In the genomic region with DNA sequence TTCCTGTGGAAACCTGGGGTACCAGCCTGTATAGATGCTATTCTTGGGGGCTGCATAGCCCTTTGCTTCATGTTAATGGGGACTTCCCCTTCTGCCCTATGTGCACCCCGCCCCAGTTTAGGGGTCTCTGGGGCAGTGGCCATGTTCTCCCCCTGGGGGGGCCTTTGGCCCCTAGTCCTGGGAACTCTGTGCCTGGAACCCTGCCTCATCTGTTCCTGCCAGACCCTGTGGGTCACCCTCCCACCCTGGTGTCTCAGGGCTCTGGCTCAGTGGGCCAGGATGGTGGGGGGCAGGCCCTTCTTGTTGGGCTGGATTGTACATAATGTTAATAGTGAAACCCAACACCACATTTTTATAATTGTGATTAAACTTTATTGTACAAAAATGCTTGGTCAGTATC, we compare ENCODE assay signal across 16 mouse cellular contexts. TPM values are rescaled to one million over a fixed set of nuclear protein-coding genes. Genes with fewer than 3 reads are reported as not detected.
DNase-seq lines count a peak whose midpoint lies in the region; ATAC-seq and TF ChIP-seq lines count a peak whose summit lies in the region.
"Had no signal": no experiment of that assay in that cellular context is flagged by ENCODE, and none has a peak within 500 bp of the region (broad histone marks: within the 10 kb centered on the region; RNA-seq: fewer than 3 reads in every experiment).

No protein-coding gene starts in this region.

- no peaks in the 10 kb centered on the region for H3K4me1 ChIP-seq in forebrain, embryonic 14.5 days (ENCODE audit: control insufficient read depth, insufficient read depth, low read length)
- H3K4me1 ChIP-seq in forebrain, embryonic 12.5 days, result peaks cover 2% of the 10 kb centered on the region; the same call in 1 of the 2 replicates
- peaks cover 10% of the 10 kb centered on the region for H3K4me1 ChIP-seq in kidney, embryonic 16.5 days (ENCODE audit: insufficient read depth, low read length)
- peaks cover 6% of the 10 kb centered on the region; the same call in 1 of the 2 replicates for H3K4me1 ChIP-seq in stomach, embryonic 16.5 days (ENCODE audit: control insufficient read depth, insufficient read depth, low read length)
- H3K4me1 ChIP-seq in stomach, postnatal 0 days (replicated peaks; ENCODE audit: control insufficient read depth, insufficient read depth), result peaks cover 3% of the 10 kb centered on the region

- WGBS in forebrain, embryonic 14.5 days, result 88% methylated on average over 1 of the region's 1 CpGs
- 89% methylated on average over 1 of the region's 1 CpGs for WGBS in forebrain, embryonic 12.5 days
- 94% methylated on average over 1 of the region's 1 CpGs for WGBS in kidney, embryonic 16.5 days
- 95% methylated on average over 1 of the region's 1 CpGs for WGBS in stomach, embryonic 16.5 days
- WGBS in stomach, postnatal 0 days, result 94% methylated on average over 1 of the region's 1 CpGs

- ATAC-seq in forebrain, embryonic 14.5 days, result peak; percentile 24; the same call in 1 of the 2 replicates
- no peak for ATAC-seq in forebrain, embryonic 12.5 days (ENCODE audit: low FRiP score)
- ATAC-seq in kidney, embryonic 16.5 days (ENCODE audit: low FRiP score, low TSS enrichment), result peak; percentile 9; the same call in 1 of the 2 replicates
- ATAC-seq in stomach, embryonic 16.5 days (ENCODE audit: insufficient read depth, low FRiP score), result no peak
- ATAC-seq in stomach, postnatal 0 days (ENCODE audit: low FRiP score, low TSS enrichment), result no peak
- ATAC-seq in monocyte, adult 5-6 weeks (replicated peaks; ENCODE audit: insufficient number of reproducible peaks, low FRiP score, low TSS enrichment, poor library complexity, severe bottlenecking), result no peak

- H3K27ac ChIP-seq in forebrain, embryonic 14.5 days (ENCODE audit: low read depth, low read length), result no peak overlapping the region
- no peak overlapping the region for H3K27ac ChIP-seq in forebrain, embryonic 12.5 days
- 0 out of 2 replicates have a peak overlapping the region, but pooled peaks have one; percentile 2 for H3K27ac ChIP-seq in kidney, embryonic 16.5 days (ENCODE audit: low read length)
- no peak overlapping the region for H3K27ac ChIP-seq in stomach, embryonic 16.5 days (ENCODE audit: low read length)
- no peak overlapping the region for H3K27ac ChIP-seq in stomach, postnatal 0 days (replicated peaks)

- H3K4me3 ChIP-seq in forebrain, embryonic 14.5 days (ENCODE audit: low read depth, low read length), result no peak overlapping the region
- H3K4me3 ChIP-seq in forebrain, embryonic 12.5 days (replicated peaks), result no peak overlapping the region
- no peak overlapping the region for H3K4me3 ChIP-seq in kidney, embryonic 16.5 days (ENCODE audit: low read length)
- no peak overlapping the region for H3K4me3 ChIP-seq in stomach, embryonic 16.5 days (replicated peaks; ENCODE audit: low read length)
- H3K4me3 ChIP-seq in stomach, postnatal 0 days (ENCODE audit: low read depth, low read length), result no peak overlapping the region
- H3K4me3 ChIP-seq: myocyte had no signal

- no peak for TF ChIP-seq EP300 in stomach, postnatal 0 days (optimal IDR thresholded peaks at IDR 0.05)

- DNase-seq in forebrain, embryonic 14.5 days (ENCODE audit: low spot score), result no peak
- DNase-seq in kidney, postnatal 4 days, result no peak
- DNase-seq in stomach, postnatal 0 days (ENCODE audit: low spot score), result no peak

- no peak overlapping the region for H3K4me2 ChIP-seq in forebrain, embryonic 14.5 days (ENCODE audit: low read length)
- no peak overlapping the region for H3K4me2 ChIP-seq in forebrain, embryonic 12.5 days
- H3K4me2 ChIP-seq in kidney, embryonic 16.5 days (replicated peaks; ENCODE audit: low read depth, low read length), result no peak overlapping the region
- no peak overlapping the region for H3K4me2 ChIP-seq in stomach, embryonic 16.5 days (ENCODE audit: low read depth, low read length)
- no peak overlapping the region for H3K4me2 ChIP-seq in stomach, postnatal 0 days (replicated peaks; ENCODE audit: low read depth)

- TF ChIP-seq CTCF in stomach, postnatal 0 days (IDR thresholded peaks at IDR 0.05; ENCODE audit: low read depth), result no peak

- H3K9ac ChIP-seq in forebrain, embryonic 14.5 days (ENCODE audit: low read length), result no peak overlapping the region
- H3K9ac ChIP-seq in forebrain, embryonic 12.5 days, result no peak overlapping the region
- H3K9ac ChIP-seq in kidney, embryonic 16.5 days (replicated peaks; ENCODE audit: low read length), result no peak overlapping the region
- 0 out of 2 replicates have a peak overlapping the region, but pooled peaks have one; percentile 11 for H3K9ac ChIP-seq in stomach, embryonic 16.5 days (ENCODE audit: low read length)
- no peak overlapping the region for H3K9ac ChIP-seq in stomach, postnatal 0 days (ENCODE audit: low read length)
- H3K9ac ChIP-seq: lung, embryonic 14.5 days; stomach, embryonic 15.5 days had no signal

- H3K9me3 ChIP-seq in forebrain, embryonic 14.5 days (replicated peaks; ENCODE audit: control insufficient read depth, low read length), result no peaks in the 10 kb centered on the region
- H3K9me3 ChIP-seq in forebrain, embryonic 12.5 days, result no peaks in the 10 kb centered on the region
- no peaks in the 10 kb centered on the region for H3K9me3 ChIP-seq in kidney, embryonic 16.5 days (ENCODE audit: low read length)
- H3K9me3 ChIP-seq in stomach, embryonic 16.5 days (replicated peaks; ENCODE audit: control insufficient read depth, low read length), result no peaks in the 10 kb centered on the region
- H3K9me3 ChIP-seq in stomach, postnatal 0 days (ENCODE audit: control insufficient read depth, low read length), result no peaks in the 10 kb centered on the region
- H3K9me3 ChIP-seq: heart, embryonic 12.5 days; stomach, embryonic 15.5 days had no signal

- peaks cover 61% of the 10 kb centered on the region for H3K36me3 ChIP-seq in forebrain, embryonic 14.5 days (ENCODE audit: control insufficient read depth, insufficient read depth, low read length)
- peaks cover 72% of the 10 kb centered on the region for H3K36me3 ChIP-seq in forebrain, embryonic 12.5 days (replicated peaks)
- H3K36me3 ChIP-seq in kidney, embryonic 16.5 days (ENCODE audit: insufficient read depth, low read length), result peaks cover 60% of the 10 kb centered on the region
- peaks cover 32% of the 10 kb centered on the region for H3K36me3 ChIP-seq in stomach, embryonic 16.5 days (ENCODE audit: control insufficient read depth, insufficient read depth, low read length)
- H3K36me3 ChIP-seq in stomach, postnatal 0 days (ENCODE audit: control insufficient read depth, insufficient read depth, low read length), result peaks cover 22% of the 10 kb centered on the region

- no peaks in the 10 kb centered on the region for H3K27me3 ChIP-seq in forebrain, embryonic 14.5 days (replicated peaks; ENCODE audit: control insufficient read depth, insufficient read depth, low read length)
- no peaks in the 10 kb centered on the region for H3K27me3 ChIP-seq in forebrain, embryonic 12.5 days
- H3K27me3 ChIP-seq in kidney, embryonic 16.5 days (ENCODE audit: insufficient read depth, low read length), result no peaks in the 10 kb centered on the region
- no peaks in the 10 kb centered on the region for H3K27me3 ChIP-seq in stomach, embryonic 16.5 days (ENCODE audit: control insufficient read depth, insufficient read depth, low read length)
- H3K27me3 ChIP-seq in stomach, postnatal 0 days (ENCODE audit: control insufficient read depth, insufficient read depth, low read length), result no peaks in the 10 kb centered on the region
- H3K27me3 ChIP-seq: heart, embryonic 12.5 days; stomach, embryonic 15.5 days had no signal

RNA-seq across cellular contexts. Expression of a gene that starts 0.7 kb away (rescaled TPM):
- 6.9 and 9.7 TPM in 2 replicates for polyA plus RNA-seq in forebrain, embryonic 14.5 days (2014; fragmentation: Nextera tagmentation; extraction: Ambion mirVana)
- polyA plus RNA-seq in forebrain, embryonic 12.5 days (2016; fragmentation: Nextera tagmentation; extraction: Ambion mirVana), result 7.3 and 7.6 TPM in 2 replicates
- 28.2 and 33.2 TPM in 2 replicates for polyA plus RNA-seq in kidney, embryonic 16.5 days (2015; fragmentation: Nextera tagmentation; extraction: Ambion mirVana)
- 35.2 and 36.1 TPM in 2 replicates for polyA plus RNA-seq in stomach, embryonic 16.5 days (2015; fragmentation: Nextera tagmentation; extraction: Ambion mirVana)
- polyA plus RNA-seq in stomach, postnatal 0 days (2015; fragmentation: Nextera tagmentation; extraction: Ambion mirVana), result 31.7 and 32.3 TPM in 2 replicates
- total RNA-seq in monocyte, adult 5-6 weeks (2017), result 8.6 to 11.1 TPM (median 9.4 TPM) in 3 replicates

RNA-seq across cellular contexts. Expression of a gene that starts 14.3 kb away (rescaled TPM):
- polyA plus RNA-seq in forebrain, embryonic 14.5 days (2014; fragmentation: Nextera tagmentation; extraction: Ambion mirVana), result not detected in 2 replicates
- not detected in 2 replicates for polyA plus RNA-seq in forebrain, embryonic 12.5 days (2016; fragmentation: Nextera tagmentation; extraction: Ambion mirVana)
- not detected in 2 replicates for polyA plus RNA-seq in kidney, embryonic 16.5 days (2015; fragmentation: Nextera tagmentation; extraction: Ambion mirVana)
- not detected in 2 replicates for polyA plus RNA-seq in stomach, embryonic 16.5 days (2015; fragmentation: Nextera tagmentation; extraction: Ambion mirVana)
- polyA plus RNA-seq in stomach, postnatal 0 days (2015; fragmentation: Nextera tagmentation; extraction: Ambion mirVana), result not detected in 2 replicates
- 0.87 to 3.2 TPM (median 2.2 TPM) in 3 replicates for total RNA-seq in monocyte, adult 5-6 weeks (2017)
- polyA plus RNA-seq: frontal cortex, adult 2 months; heart, embryonic 12.5 days; intestine, embryonic 16.5 days; large intestine, adult 2 months; limb, embryonic 11.5 days; stomach, embryonic 15.5 days had no signal

RNA-seq across cellular contexts. Expression of a gene that starts 23.3 kb away (rescaled TPM):
- polyA plus RNA-seq in forebrain, embryonic 14.5 days (2014; fragmentation: Nextera tagmentation; extraction: Ambion mirVana), result 17.0 and 18.0 TPM in 2 replicates
- polyA plus RNA-seq in forebrain, embryonic 12.5 days (2016; fragmentation: Nextera tagmentation; extraction: Ambion mirVana), result 21.7 and 25.5 TPM in 2 replicates
- 18.9 and 19.4 TPM in 2 replicates for polyA plus RNA-seq in kidney, embryonic 16.5 days (2015; fragmentation: Nextera tagmentation; extraction: Ambion mirVana)
- polyA plus RNA-seq in stomach, embryonic 16.5 days (2015; fragmentation: Nextera tagmentation; extraction: Ambion mirVana), result 10.5 and 16.4 TPM in 2 replicates
- 6.9 and 8.0 TPM in 2 replicates for polyA plus RNA-seq in stomach, postnatal 0 days (2015; fragmentation: Nextera tagmentation; extraction: Ambion mirVana)
- total RNA-seq in monocyte, adult 5-6 weeks (2017), result 5.2 to 14.9 TPM (median 7.7 TPM) in 3 replicates

RNA-seq across cellular contexts. Expression of a gene that starts 24.4 kb away (rescaled TPM):
- 9.7 and 11.1 TPM in 2 replicates for polyA plus RNA-seq in forebrain, embryonic 14.5 days (2014; fragmentation: Nextera tagmentation; extraction: Ambion mirVana)
- 21.3 and 22.3 TPM in 2 replicates for polyA plus RNA-seq in forebrain, embryonic 12.5 days (2016; fragmentation: Nextera tagmentation; extraction: Ambion mirVana)
- polyA plus RNA-seq in kidney, embryonic 16.5 days (2015; fragmentation: Nextera tagmentation; extraction: Ambion mirVana), result 44.6 and 48.0 TPM in 2 replicates
- polyA plus RNA-seq in stomach, embryonic 16.5 days (2015; fragmentation: Nextera tagmentation; extraction: Ambion mirVana), result 43.1 and 48.6 TPM in 2 replicates
- 28.4 and 28.8 TPM in 2 replicates for polyA plus RNA-seq in stomach, postnatal 0 days (2015; fragmentation: Nextera tagmentation; extraction: Ambion mirVana)
- total RNA-seq in monocyte, adult 5-6 weeks (2017), result 98.1 to 120 TPM (median 102 TPM) in 3 replicates

RNA-seq across cellular contexts. Expression of a gene that starts 24.6 kb away (rescaled TPM):
- polyA plus RNA-seq in forebrain, embryonic 14.5 days (2014; fragmentation: Nextera tagmentation; extraction: Ambion mirVana), result 15.7 and 22.3 TPM in 2 replicates
- 11.5 and 17.3 TPM in 2 replicates for polyA plus RNA-seq in forebrain, embryonic 12.5 days (2016; fragmentation: Nextera tagmentation; extraction: Ambion mirVana)
- 3.6 and 4.4 TPM in 2 replicates for polyA plus RNA-seq in kidney, embryonic 16.5 days (2015; fragmentation: Nextera tagmentation; extraction: Ambion mirVana)
- polyA plus RNA-seq in stomach, embryonic 16.5 days (2015; fragmentation: Nextera tagmentation; extraction: Ambion mirVana), result 2.9 and 3.6 TPM in 2 replicates
- 0.80 and 1.2 TPM in 2 replicates for polyA plus RNA-seq in stomach, postnatal 0 days (2015; fragmentation: Nextera tagmentation; extraction: Ambion mirVana)
- total RNA-seq in monocyte, adult 5-6 weeks (2017), result 0.11 TPM in 1 of 3 replicates, not detected in the others
- polyA plus RNA-seq: CD4-positive, CD25-positive, alpha-beta regulatory T cell, adult 4 months had no signal

Comparison
In these comparisons a context has a peak if more than half of its experiments do, and no peak if none do; other contexts are left out.
1. ATAC-seq: peak in forebrain, embryonic 14.5 days (single experiment) and kidney, embryonic 16.5 days (single experiment); none in forebrain, embryonic 12.5 days (single experiment), stomach, embryonic 16.5 days (single experiment), stomach, postnatal 0 days (single experiment) and monocyte, adult 5-6 weeks (single experiment).